Mouse (Mus musculus): ENCODE measurements around the gene Gpr176.

Gpr176 gene

GRCm38 (mm10) chr2:118373572-118374279 is 507 bp upstream of the Gpr176 start:
- peak; percentile 68 for DNase-seq (ENCODE audit: low read depth, low spot score)

- no peak for DNase-seq (ENCODE audit: low read depth, low spot score)
These were observed 688 bp downstream of the Gpr176 start for GRCm38 (mm10) chr2:118372561-118372900.

- no peak for DNase-seq (ENCODE audit: low read depth, low spot score)
These were observed 1.4 kb downstream of the Gpr176 start for GRCm38 (mm10) chr2:118371841-118372240.

- DNase-seq (ENCODE audit: low read depth, low spot score): no peak
These were observed 18.0 kb downstream of the Gpr176 start for GRCm38 (mm10) chr2:118355138-118355719.

GRCm38 (mm10) chr2:118353916-118354403 is 19.3 kb downstream of the Gpr176 start:
- no peak for DNase-seq (ENCODE audit: low read depth, low spot score)

GRCm38 (mm10) chr2:118353498-118353897 is 19.7 kb downstream of the Gpr176 start:
- DNase-seq (ENCODE audit: low read depth, low spot score): no peak

GRCm38 (mm10) chr2:118345535-118345934 is 27.7 kb downstream of the Gpr176 start:
- DNase-seq (ENCODE audit: low read depth, low spot score): no peak

GRCm38 (mm10) chr2:118343897-118344296 is 29.3 kb downstream of the Gpr176 start:
- DNase-seq (ENCODE audit: low read depth, low spot score): no peak

- DNase-seq (ENCODE audit: low read depth, low spot score): no peak
These were observed 31.9 kb downstream of the Gpr176 start for GRCm38 (mm10) chr2:118341295-118341694.

GRCm38 (mm10) chr2:118336084-118336483 is 37.1 kb downstream of the Gpr176 start:
- no peak for DNase-seq (ENCODE audit: low read depth, low spot score)

- no peak for DNase-seq (ENCODE audit: low read depth, low spot score)
These were observed 50.6 kb downstream of the Gpr176 start for GRCm38 (mm10) chr2:118322663-118323062.

GRCm38 (mm10) chr2:118321804-118322203 is 51.4 kb downstream of the Gpr176 start:
- DNase-seq (ENCODE audit: low read depth, low spot score): no peak

GRCm38 (mm10) chr2:118321094-118321493 is 52.1 kb downstream of the Gpr176 start:
- DNase-seq (ENCODE audit: low read depth, low spot score): no peak

GRCm38 (mm10) chr2:118320519-118320918 is 52.7 kb downstream of the Gpr176 start:
- DNase-seq (ENCODE audit: low read depth, low spot score): no peak

- no peak for DNase-seq (ENCODE audit: low read depth, low spot score)
These were observed 54.0 kb downstream of the Gpr176 start for GRCm38 (mm10) chr2:118319176-118319575.

GRCm38 (mm10) chr2:118316939-118317338 is 56.3 kb downstream of the Gpr176 start:
- no peak for DNase-seq (ENCODE audit: low read depth, low spot score)

GRCm38 (mm10) chr2:118315656-118316402 is 57.4 kb downstream of the Gpr176 start:
- no peak for DNase-seq (ENCODE audit: low read depth, low spot score)

GRCm38 (mm10) chr2:118307561-118307960 is 65.7 kb downstream of the Gpr176 start:
- no peak for DNase-seq (ENCODE audit: low read depth, low spot score)

- DNase-seq (ENCODE audit: low read depth, low spot score): no peak
These were observed 66.3 kb downstream of the Gpr176 start for GRCm38 (mm10) chr2:118306966-118307365.

- no peak for DNase-seq (ENCODE audit: low read depth, low spot score)
These were observed 66.7 kb downstream of the Gpr176 start for GRCm38 (mm10) chr2:118306522-118306895.

GRCm38 (mm10) chr2:118305827-118306521 is 67.2 kb downstream of the Gpr176 start:
- no peak for DNase-seq (ENCODE audit: low read depth, low spot score)

- DNase-seq (ENCODE audit: low read depth, low spot score): no peak
These were observed 69.8 kb downstream of the Gpr176 start for GRCm38 (mm10) chr2:118303456-118303855.

Data from forelimb bud, embryonic 11.5 days (tissue).